Mouse (Mus musculus) neural tube, embryonic 10.5 days (tissue): ENCODE data around the gene Rab22a.
"Not testable (repeated sequence)": the region's sequence is repeated elsewhere in the genome, so short reads cannot be mapped to it uniquely, and the experiment has no call there.

ENCODE experiments used
- DNase-seq: peaks from one replicate; pipeline ENCODE4 v3.0.0-alpha.2; 2017; ENCODE audit warnings: low spot score; ENCODE audit errors: extremely low spot score

The Rab22a gene

GRCm38 (mm10) chr2:173719115-173719514 lies 59.6 kb downstream of the Rab22a start, which contains the start of gene 1700010B08Rik:
TSS of gene 1700010B08Rik (plus strand) at chr2:173719415.
- DNase-seq, result not testable (repeated sequence)

- DNase-seq, result no peak
Measured at GRCm38 (mm10) chr2:173722251-173722857, 62.8 kb downstream of the Rab22a start.

GRCm38 (mm10) chr2:173724382-173724781 lies 64.8 kb downstream of the Rab22a start:
- DNase-seq, result peak; percentile 45

- DNase-seq, result peak; percentile 42
Measured at GRCm38 (mm10) chr2:173724940-173725807, 65.6 kb downstream of the Rab22a start.

GRCm38 (mm10) chr2:173725819-173726218 lies 66.3 kb downstream of the Rab22a start:
- no peak for DNase-seq

GRCm38 (mm10) chr2:173730444-173730966 lies 70.9 kb downstream of the Rab22a start:
- DNase-seq, result peak; percentile 58

- no peak for DNase-seq
Measured at GRCm38 (mm10) chr2:173734426-173734825, 74.9 kb downstream of the Rab22a start.

DNA sequence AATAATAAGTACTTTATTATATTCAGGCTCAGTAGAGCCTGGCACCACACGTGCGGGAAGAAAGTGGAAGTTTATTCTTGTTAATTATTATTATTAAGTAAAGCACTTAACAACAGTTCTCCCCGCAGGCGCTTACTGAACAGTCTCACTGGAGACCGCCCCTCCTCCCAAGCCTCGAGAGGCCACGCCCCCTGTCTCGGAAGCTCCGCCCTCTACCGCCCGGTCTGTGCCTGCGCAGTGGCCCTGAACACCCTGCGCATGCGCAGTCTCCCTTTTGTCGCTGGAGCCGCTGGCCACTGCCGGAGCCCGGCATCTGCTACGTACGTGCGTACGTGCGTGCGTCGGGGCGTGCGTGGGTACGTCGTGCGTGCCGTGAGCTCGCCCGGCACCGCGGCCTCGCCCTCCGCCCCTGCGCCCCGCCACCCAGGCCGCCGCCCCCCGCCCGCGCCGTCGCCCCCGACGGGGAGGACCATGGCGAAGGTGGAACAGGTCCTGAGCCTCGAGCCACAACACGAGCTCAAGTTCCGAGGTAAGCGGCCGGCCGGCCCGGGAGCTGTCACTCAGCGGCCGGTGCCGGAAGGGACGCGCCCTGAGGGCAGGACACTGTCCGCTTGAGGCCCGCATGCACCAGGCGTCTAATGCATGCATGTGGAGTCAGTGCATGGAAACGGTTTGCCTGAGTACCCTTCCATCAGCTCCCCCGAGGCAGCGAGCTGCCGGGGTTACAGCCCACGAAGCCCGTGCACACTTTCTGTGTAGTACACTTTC lies 77.8 kb downstream of the Rab22a start, which contains the start of gene Vapb:
Vapb (plus strand) TSS at position 290 of the 768 bp plus-strand sequence.
- peak; percentile 100 for DNase-seq

DNA sequence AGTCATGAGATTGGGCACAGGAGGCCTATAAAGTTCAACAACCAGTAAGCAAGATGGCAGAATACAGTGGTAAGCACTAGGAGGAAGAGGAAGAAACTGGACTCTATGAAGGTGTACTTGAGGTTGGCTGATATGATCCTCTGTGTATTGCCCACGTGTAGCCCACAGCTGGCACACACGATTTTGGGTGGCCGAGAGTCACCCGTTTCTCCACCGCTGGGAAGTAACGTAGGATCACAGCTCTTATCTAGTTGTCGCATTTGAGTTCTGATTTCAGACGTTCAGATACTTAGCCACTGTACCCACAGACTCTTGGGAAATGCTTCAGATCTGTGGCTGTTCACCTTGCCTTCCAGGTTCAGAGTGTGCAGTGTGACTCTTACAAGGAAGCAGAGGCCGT lies 78.7 kb downstream of the Rab22a start:
- DNase-seq, result no peak

DNA sequence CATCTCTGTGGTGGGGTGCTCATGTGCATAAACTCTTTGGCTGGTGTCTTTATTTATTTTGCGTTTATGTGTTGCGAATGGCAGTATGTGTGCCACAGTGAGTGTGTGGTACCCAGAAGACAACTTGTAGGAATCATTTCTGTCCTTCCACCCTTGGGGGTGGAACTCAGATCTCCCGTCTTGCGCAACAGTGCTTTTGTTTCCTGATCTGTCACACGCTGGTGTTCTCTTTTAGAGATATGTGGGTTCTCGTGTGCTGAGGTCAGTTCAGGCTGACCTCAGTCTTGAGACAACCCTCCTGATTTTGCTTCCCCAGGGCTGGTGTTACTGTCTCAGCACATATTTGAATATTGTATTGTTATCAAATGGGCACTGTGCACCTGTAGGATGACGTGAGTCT lies 79.5 kb downstream of the Rab22a start:
- DNase-seq, result no peak

- DNase-seq, result no peak
Measured at GRCm38 (mm10) chr2:173742090-173742489, 82.5 kb downstream of the Rab22a start.

DNA sequence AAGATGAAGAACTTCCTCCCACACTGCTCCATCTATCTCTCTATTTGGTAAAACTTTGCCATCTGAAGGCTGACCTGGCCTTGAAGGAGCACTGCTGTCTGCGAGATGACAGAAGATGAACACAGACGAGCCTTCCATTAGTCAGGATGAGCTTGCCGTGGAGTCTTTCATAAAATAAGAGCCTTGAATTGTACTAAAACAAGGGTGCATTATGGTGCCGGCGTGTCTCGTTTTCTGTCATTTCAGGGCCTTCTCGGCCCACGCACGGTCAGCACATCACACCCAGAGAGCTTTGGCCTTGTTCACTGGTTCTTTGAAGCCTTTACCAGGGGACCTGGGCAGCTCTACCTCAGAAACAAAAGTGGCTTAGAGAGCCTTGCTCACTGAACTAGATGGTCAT lies 83.2 kb downstream of the Rab22a start:
- no peak for DNase-seq

GRCm38 (mm10) chr2:173744070-173744815 lies 84.7 kb downstream of the Rab22a start:
- DNase-seq, result no peak

DNA sequence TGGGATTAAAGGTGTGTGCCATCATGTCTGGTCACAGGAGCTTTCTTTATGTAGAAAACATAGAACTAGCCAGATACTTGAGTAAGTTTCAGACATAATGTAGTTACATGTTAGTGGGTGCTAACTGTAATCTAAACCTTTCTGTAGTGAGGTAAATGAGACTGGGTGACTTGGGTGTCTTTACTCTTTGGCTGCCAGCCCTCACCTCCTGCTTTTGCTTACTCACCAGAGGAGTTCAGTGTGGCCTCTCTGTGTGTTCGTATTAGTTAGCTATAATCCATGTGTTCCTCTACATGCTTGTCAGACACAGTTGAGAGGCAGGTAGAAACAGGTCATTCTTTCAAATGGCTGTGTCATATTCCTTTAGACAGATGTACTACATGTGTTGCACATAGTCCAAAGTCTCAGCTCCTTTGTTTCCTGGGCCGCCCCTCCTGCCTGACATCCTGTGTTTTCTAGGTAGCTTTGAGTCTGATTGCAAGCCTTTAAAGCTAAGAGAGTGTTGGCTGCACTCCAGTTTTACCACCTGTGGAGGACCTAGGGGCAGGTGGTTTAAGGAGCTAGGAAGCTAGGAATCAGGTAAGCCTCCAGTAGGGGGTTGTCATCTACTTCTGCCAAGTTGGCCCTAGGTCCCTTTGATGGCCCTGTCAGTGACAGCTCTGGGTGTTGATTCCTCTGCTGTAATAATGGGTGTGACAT lies 89.5 kb downstream of the Rab22a start:
- DNase-seq, result no peak

DNA sequence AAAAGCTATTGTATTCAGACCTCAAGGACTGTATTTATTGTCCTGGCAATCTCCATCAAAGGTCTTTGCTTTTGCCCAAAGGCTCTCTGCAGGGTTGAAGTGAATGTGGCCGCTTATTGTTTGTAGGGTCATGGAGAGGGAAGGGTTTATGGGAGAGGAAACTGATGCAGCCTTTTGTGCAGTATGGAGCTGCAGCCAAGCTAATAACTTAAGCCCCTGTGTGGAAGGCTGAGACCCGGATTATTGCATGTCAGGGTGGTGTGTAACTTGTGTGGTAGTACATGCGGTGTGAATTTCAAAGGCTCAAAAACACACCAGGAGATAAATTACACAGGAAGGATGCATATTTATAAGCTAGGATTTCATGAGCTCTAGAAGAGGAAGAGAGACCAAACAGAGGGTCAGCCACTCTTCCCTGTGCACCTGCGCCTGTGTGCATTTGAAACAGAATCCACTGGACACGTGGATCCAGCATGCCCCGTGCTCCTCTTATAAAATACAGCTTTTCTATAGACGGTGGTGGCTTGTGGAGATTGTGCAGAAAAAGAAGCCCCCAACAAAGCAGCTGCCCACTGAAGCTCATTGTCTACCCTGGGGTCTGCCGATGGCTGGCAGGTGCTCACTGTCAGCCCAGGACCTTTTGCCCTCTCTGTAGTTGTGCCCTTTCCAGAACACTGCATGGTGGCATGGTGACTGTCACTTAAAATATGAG lies 96.0 kb downstream of the Rab22a start:
- no peak for DNase-seq
